Mouse (Mus musculus) hindbrain, embryonic 12.5 days (tissue): Measurements from ENCODE around the gene 2010111I01Rik. TPM values are rescaled to one million over a fixed set of nuclear protein-coding genes. Genes with fewer than 3 reads are reported as not detected.
"Not testable (repeated sequence)": the region's sequence is repeated elsewhere in the genome, so short reads cannot be mapped to it uniquely, and the experiment has no call there.

Source experiments
- ATAC-seq: fragments of 200-750 bp; cut with Nextera tagmentation; 2 replicates; pipeline ENCODE4 v1.8.0; 2017; ENCODE audit warnings: moderate TSS enrichment; ENCODE audit not compliant: low FRiP score
- H3K27ac ChIP-seq: fragments of 300-500 bp; sonication (generic); 2 replicates; pipeline ENCODE4 v1.5.1; 2016; ENCODE audit warnings: mild to moderate bottlenecking
- H3K27me3 ChIP-seq: fragments of 300-500 bp; sonication (generic); 2 replicates; pipeline ENCODE4 v1.6.1; 2016; ENCODE audit warnings: mild to moderate bottlenecking
- H3K36me3 ChIP-seq: fragments of 300-500 bp; sonication (generic); 2 replicates; pipeline ENCODE4 v1.6.1; 2016; ENCODE audit warnings: mild to moderate bottlenecking
- H3K4me1 ChIP-seq: fragments of 300-500 bp; sonication (generic); 2 replicates; pipeline ENCODE4 v1.6.1; 2016
- H3K4me2 ChIP-seq: fragments of 300-500 bp; sonication (generic); replicated peaks from 2 replicates; pipeline ENCODE4 v1.6.1; 2016; ENCODE audit warnings: mild to moderate bottlenecking
- H3K4me3 ChIP-seq: fragments of 300-500 bp; sonication (generic); 2 replicates; pipeline ENCODE4 v1.5.1; 2016; ENCODE audit warnings: mild to moderate bottlenecking
- H3K9ac ChIP-seq: fragments of 300-500 bp; sonication (generic); 2 replicates; pipeline ENCODE4 v1.6.1; 2016; ENCODE audit warnings: mild to moderate bottlenecking, moderate library complexity
- H3K9me3 ChIP-seq: fragments of 300-500 bp; sonication (generic); replicated peaks from 2 replicates; pipeline ENCODE4 v1.6.1; 2016; ENCODE audit warnings: mild to moderate bottlenecking
- WGBS: fragments of 180-500 bp; shearing (Covaris S2); methylation state at CpG from one replicate; pipeline ENCODE4 v1.1.7; 2016; 5-methylcytosine and 5-hydroxymethylcytosine counted together
- polyA plus RNA-seq: library from polyadenylated mRNA; unstranded; fragments of >200 nt; fragmentation: Nextera tagmentation; extraction: Ambion mirVana; gene quantifications from 2 replicates; pipeline ENCODE4 v1.2.1, GENCODE M21; 2016

The 2010111I01Rik gene
- polyA plus RNA-seq, 1 experiment from 2014 or later = 47.6 TPM

DNA sequence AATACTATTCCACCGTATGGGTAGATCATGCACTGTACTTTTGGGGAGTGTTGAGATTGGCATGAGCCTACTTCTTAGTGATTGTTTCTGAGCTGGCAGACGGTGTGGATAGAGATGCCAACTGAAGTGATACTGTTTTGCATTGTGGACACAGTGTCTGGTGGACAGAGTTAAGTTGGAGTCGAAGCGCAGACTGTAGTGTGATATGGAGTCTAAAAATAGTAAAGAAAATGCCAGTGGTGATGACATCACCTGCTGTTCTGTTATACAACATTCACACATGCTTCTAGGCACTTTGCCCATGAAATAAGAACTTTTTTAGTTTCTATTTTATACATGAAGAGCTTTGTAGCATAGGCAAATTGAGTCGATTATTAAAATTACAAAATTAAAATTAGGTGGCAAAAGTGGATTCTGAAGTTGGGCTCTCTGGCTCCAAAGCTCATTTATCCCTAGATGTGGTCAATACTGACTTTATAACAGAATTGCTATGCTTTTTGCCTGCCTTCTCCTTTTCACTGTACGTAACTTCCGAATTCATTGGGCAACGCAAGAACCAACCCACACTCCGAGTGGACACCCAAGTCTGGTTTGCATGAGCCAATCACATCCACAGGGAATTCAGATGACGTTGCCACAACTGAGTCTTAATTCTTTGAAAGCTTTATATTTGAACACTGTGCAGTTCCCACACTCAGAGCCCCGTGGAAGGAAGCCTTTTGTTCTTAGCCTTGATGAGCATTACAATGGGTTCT is 6.0 kb downstream of the 2010111I01Rik start:
- Histone ChIP-seq H3K4me2 (no peak overlapping the region), H3K27ac (no peak overlapping the region), H3K4me3 (no peak overlapping the region), H3K9ac (no peak overlapping the region), H3K9me3 (no peaks in the 10 kb centered on the region), H3K27me3 (no peaks in the 10 kb centered on the region), H3K36me3 (no peaks in the 10 kb centered on the region), H3K4me1 (peaks cover 2% of the 10 kb centered on the region)
- WGBS = 83% methylated on average over 11 of the region's 11 CpGs
- no peak for ATAC-seq

GRCm38 (mm10) chr13:62972403-62972802 is 7.7 kb downstream of the 2010111I01Rik start:
- Histone ChIP-seq H3K4me1 (no peaks in the 10 kb centered on the region), H3K4me3 (no peak overlapping the region), H3K27me3 (no peaks in the 10 kb centered on the region), H3K27ac (no peak overlapping the region), H3K4me2 (no peak overlapping the region), H3K9ac (no peak overlapping the region), H3K36me3 (no peaks in the 10 kb centered on the region), H3K9me3 (no peaks in the 10 kb centered on the region)
- no peak for ATAC-seq
- WGBS = 74% methylated on average over 3 of the region's 3 CpGs

DNA sequence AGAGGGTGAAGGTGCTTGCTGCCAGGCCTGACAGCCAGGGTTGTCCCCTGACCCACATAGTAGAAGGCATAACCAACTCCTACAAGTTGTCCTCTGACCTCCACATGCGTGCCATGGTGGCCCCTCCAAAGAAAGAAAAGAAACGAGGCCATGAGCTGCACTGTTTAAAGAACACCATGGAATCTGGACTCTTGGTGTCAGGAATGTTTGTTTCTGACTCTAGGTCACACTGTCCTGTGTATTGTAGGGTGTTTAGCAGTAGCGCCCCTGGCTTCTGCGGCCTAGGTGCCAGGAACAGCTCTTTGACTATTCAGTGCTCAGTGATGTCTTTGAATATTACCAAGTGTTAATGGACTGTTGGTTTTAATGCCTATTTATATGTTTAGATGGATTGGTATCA is 8.4 kb downstream of the 2010111I01Rik start:
- Histone ChIP-seq H3K4me1 (no peaks in the 10 kb centered on the region), H3K4me3 (no peak overlapping the region), H3K36me3 (no peaks in the 10 kb centered on the region), H3K27me3 (no peaks in the 10 kb centered on the region), H3K4me2 (no peak overlapping the region), H3K9me3 (no peaks in the 10 kb centered on the region), H3K9ac (no peak overlapping the region), H3K27ac (no peak overlapping the region)
- no peak for ATAC-seq
- 87% methylated on average over 4 of the region's 4 CpGs for WGBS

GRCm38 (mm10) chr13:62978104-62978503 is 13.4 kb downstream of the 2010111I01Rik start:
- H3K4me2 ChIP-seq = no peak overlapping the region
- H3K36me3 ChIP-seq = no peaks in the 10 kb centered on the region
- H3K27me3 ChIP-seq = no peaks in the 10 kb centered on the region
- no peak overlapping the region for H3K9ac ChIP-seq
- ATAC-seq = no peak
- H3K9me3 ChIP-seq = no peaks in the 10 kb centered on the region
- no peak overlapping the region for H3K4me3 ChIP-seq
- 0 out of 2 replicates have a peak, but pooled peaks cover 7% of the 10 kb centered on the region for H3K4me1 ChIP-seq
- no peak overlapping the region for H3K27ac ChIP-seq

DNA sequence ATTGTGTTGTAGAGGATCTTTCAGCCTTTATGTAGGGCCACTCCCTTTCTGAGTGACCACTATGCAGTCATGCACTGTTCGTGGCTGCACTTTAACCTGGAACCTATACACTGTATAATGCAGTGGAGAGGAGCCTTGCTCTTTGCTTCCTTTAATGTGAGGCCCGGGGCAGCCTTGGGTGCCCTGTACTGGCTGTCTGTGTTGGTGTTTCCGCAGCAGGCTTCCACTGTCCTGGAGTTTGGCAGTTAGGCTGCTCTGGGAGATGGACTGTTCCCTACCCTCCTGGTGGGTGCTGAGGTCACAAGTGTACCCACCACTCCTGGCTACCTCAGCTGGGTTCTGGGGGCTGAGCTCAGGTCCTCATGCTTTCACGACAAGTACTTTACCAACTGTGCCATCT is 14.1 kb downstream of the 2010111I01Rik start:
- Histone ChIP-seq H3K27ac (no peak overlapping the region), H3K27me3 (no peaks in the 10 kb centered on the region), H3K4me3 (no peak overlapping the region), H3K9ac (no peak overlapping the region), H3K4me2 (no peak overlapping the region), H3K4me1 (0 out of 2 replicates have a peak, but pooled peaks cover 7% of the 10 kb centered on the region), H3K36me3 (no peaks in the 10 kb centered on the region), H3K9me3 (no peaks in the 10 kb centered on the region)
- ATAC-seq = no peak
- WGBS = 85% methylated on average over 4 of the region's 4 CpGs

DNA sequence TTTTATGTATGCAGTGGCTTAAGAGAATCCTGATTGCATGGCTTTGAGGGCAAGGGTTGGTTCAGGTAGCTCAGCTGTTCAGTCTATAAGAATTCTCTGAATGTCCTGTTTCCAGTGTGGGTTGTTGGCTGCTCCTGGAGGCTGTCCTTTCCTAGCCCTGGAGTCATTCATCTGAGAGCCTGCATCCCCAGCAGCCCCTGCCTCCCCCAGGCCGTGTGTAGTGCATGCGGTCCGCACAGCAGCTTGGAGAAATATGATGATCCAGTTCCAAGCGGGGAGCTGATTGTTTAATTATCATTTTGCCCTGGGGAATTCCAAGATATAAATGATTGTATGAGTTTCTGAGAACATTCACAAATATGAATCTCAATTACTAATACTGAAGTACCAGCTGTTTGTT is 14.5 kb downstream of the 2010111I01Rik start:
- H3K27me3 ChIP-seq = no peaks in the 10 kb centered on the region
- 0 out of 2 replicates have a peak, but pooled peaks cover 7% of the 10 kb centered on the region for H3K4me1 ChIP-seq
- 76% methylated on average over 4 of the region's 4 CpGs for WGBS
- no peaks in the 10 kb centered on the region for H3K9me3 ChIP-seq
- no peak overlapping the region for H3K4me2 ChIP-seq
- H3K27ac ChIP-seq = no peak overlapping the region
- no peak for ATAC-seq
- no peaks in the 10 kb centered on the region for H3K36me3 ChIP-seq
- H3K4me3 ChIP-seq = no peak overlapping the region
- H3K9ac ChIP-seq = no peak overlapping the region

- no peak for ATAC-seq
- Histone ChIP-seq H3K27me3 (no peaks in the 10 kb centered on the region), H3K36me3 (no peaks in the 10 kb centered on the region), H3K9ac (no peak overlapping the region), H3K4me2 (no peak overlapping the region), H3K4me3 (no peak overlapping the region), H3K27ac (no peak overlapping the region), H3K9me3 (no peaks in the 10 kb centered on the region), H3K4me1 (0 out of 2 replicates have a peak, but pooled peaks cover 7% of the 10 kb centered on the region)
- 87% methylated on average over 2 of the region's 2 CpGs for WGBS
These were observed 15.4 kb downstream of the 2010111I01Rik start for GRCm38 (mm10) chr13:62980131-62980530.

DNA sequence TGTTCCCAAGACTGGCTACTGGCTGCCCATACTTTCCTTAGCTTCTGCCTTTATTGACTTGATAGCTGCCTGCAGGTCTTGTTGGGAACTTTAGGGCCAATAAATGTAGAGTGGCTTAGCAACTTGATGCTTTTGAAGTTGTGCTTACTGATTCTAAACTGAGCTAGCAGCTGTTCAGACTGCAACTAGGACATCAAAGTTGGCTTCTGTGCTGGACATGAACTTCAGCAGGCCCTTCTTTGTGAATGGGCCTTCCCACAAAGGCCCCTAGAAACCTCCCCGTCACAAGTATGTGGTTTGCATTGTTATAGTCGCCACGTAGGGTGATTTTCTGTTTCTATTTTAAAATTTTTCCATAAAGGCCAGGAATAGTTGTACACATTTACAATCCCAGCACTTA is 19.8 kb downstream of the 2010111I01Rik start:
- Histone ChIP-seq H3K27me3 (no peaks in the 10 kb centered on the region), H3K9ac (no peak overlapping the region), H3K36me3 (no peaks in the 10 kb centered on the region), H3K4me1 (no peaks in the 10 kb centered on the region), H3K4me3 (no peak overlapping the region), H3K9me3 (no peaks in the 10 kb centered on the region), H3K4me2 (no peak overlapping the region), H3K27ac (no peak overlapping the region)
- ATAC-seq = no peak
- 82% methylated on average over 3 of the region's 3 CpGs for WGBS

DNA sequence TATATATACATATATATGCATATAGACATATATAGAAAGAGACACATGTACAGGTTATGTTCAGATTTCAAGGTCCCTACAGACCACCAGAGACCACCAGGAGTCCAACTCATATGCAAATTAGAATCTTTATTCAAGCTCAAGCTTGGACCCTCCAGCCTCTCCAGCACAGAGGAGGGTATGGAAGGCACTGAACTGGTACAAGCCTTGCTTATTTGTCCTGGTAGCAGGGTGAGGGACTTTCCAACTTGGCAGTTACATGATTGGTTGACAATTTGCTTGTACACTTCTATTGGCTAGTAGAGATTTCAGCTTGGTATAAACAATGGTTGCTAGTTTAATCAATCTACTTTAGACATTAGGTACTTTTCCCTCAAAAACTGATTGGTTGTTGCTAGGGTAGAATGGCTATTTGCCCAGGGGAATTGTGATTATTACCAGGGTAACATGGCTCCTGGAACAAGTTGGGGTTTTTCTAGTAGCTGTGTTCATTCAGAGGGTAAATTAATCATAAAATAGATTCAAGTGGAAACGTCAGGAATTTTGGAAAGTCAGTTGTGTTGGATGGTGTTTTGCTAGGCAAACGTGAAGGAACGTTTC is 25.3 kb downstream of the 2010111I01Rik start:
- Histone ChIP-seq H3K27me3 (no peaks in the 10 kb centered on the region), H3K27ac (no peak overlapping the region), H3K9ac (no peak overlapping the region), H3K4me1 (no peaks in the 10 kb centered on the region), H3K4me3 (no peak overlapping the region), H3K36me3 (no peaks in the 10 kb centered on the region), H3K9me3 (no peaks in the 10 kb centered on the region), H3K4me2 (no peak overlapping the region)
- ATAC-seq = no peak
- 83% methylated on average over 3 of the region's 3 CpGs for WGBS

- Histone ChIP-seq H3K27ac (no peak overlapping the region), H3K27me3 (no peaks in the 10 kb centered on the region), H3K4me1 (no peaks in the 10 kb centered on the region), H3K4me3 (no peak overlapping the region), H3K4me2 (no peak overlapping the region), H3K9ac (no peak overlapping the region), H3K36me3 (no peaks in the 10 kb centered on the region), H3K9me3 (no peaks in the 10 kb centered on the region)
- ATAC-seq = no peak
- whole genome bisulfite sequencing = 77% methylated on average over 5 of the region's 5 CpGs
These were observed 29.1 kb downstream of the 2010111I01Rik start for GRCm38 (mm10) chr13:62993543-62994477.

GRCm38 (mm10) chr13:62996767-62997166 is 32.1 kb downstream of the 2010111I01Rik start:
- no peak overlapping the region for H3K9ac ChIP-seq
- WGBS = 83% methylated on average over 2 of the region's 2 CpGs
- no peaks in the 10 kb centered on the region for H3K4me1 ChIP-seq
- H3K27ac ChIP-seq = no peak overlapping the region
- no peak overlapping the region for H3K4me2 ChIP-seq
- no peaks in the 10 kb centered on the region for H3K36me3 ChIP-seq
- no peaks in the 10 kb centered on the region for H3K9me3 ChIP-seq
- H3K4me3 ChIP-seq = no peak overlapping the region
- H3K27me3 ChIP-seq = no peaks in the 10 kb centered on the region
- no peak for ATAC-seq

DNA sequence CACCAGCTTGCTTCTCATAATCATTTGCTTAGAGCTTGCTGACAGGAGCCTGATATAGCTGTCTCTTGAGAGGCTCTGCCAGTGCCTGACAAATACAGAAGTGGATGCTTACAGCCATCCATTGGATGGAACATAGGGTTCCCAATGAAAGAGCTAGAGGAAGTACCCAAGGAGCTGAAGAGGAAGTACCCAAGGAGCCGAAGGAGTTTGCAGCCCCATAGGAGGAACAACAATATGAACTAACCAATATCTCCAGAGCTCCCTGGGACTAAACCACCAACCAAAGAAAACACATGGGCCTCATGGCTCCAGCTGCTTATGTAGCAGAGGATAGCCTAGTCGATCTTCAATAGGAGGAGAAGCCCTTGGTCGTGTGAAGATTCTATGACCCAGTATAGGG is 42.8 kb downstream of the 2010111I01Rik start:
- H3K4me2 ChIP-seq, H3K4me3 ChIP-seq, H3K27ac ChIP-seq, ATAC-seq, H3K4me1 ChIP-seq, H3K36me3 ChIP-seq, H3K9me3 ChIP-seq, H3K27me3 ChIP-seq, H3K9ac ChIP-seq: not testable (repeated sequence)
- WGBS = 84% methylated on average over 3 of the region's 3 CpGs
